Mouse (Mus musculus) heart, postnatal 4 days (tissue): ENCODE results near the gene Babam2. TPM values are rescaled to one million over a fixed set of nuclear protein-coding genes. Genes with fewer than 3 reads are reported as not detected.

Experiments used
- DNase-seq: peaks from one replicate; pipeline ENCODE4 v3.0.0; 2021
- total RNA-seq, 2 experiments: library from RNA; stranded (reverse); gene quantifications; 2 replicates each; pipeline ENCODE4 v1.2.3; 2021

Gene Babam2
- total RNA-seq, 2 experiments from 2014 or later = 43.1 to 43.9 TPM

GRCm38 (mm10) chr5:32086526-32087090 lies 389.1 kb downstream of the Babam2 start:
- DNase-seq = no peak

GRCm38 (mm10) chr5:32089481-32089880 lies 392.0 kb downstream of the Babam2 start:
- DNase-seq = no peak

- DNase-seq = no peak
Measured at GRCm38 (mm10) chr5:32092281-32092680, 394.8 kb downstream of the Babam2 start.

- DNase-seq = no peak
Measured at GRCm38 (mm10) chr5:32098691-32099090, 401.2 kb downstream of the Babam2 start.

GRCm38 (mm10) chr5:32102484-32102883 lies 405.0 kb downstream of the Babam2 start:
- peak; percentile 82 for DNase-seq

- DNase-seq = peak; percentile 27
Measured at GRCm38 (mm10) chr5:32102971-32103431, 405.5 kb downstream of the Babam2 start.

GRCm38 (mm10) chr5:32103545-32103944 lies 406.1 kb downstream of the Babam2 start:
- DNase-seq = no peak

- no peak for DNase-seq
Measured at GRCm38 (mm10) chr5:32104119-32104990, 406.9 kb downstream of the Babam2 start.

GRCm38 (mm10) chr5:32106473-32107140 lies 409.1 kb downstream of the Babam2 start:
- DNase-seq = peak; percentile 22

- DNase-seq = no peak
Measured at GRCm38 (mm10) chr5:32110651-32111050, 413.2 kb downstream of the Babam2 start.

GRCm38 (mm10) chr5:32112206-32112916 lies 414.9 kb downstream of the Babam2 start:
- DNase-seq = no peak

- DNase-seq = no peak
Measured at GRCm38 (mm10) chr5:32120901-32121376, 423.5 kb downstream of the Babam2 start.

- no peak for DNase-seq
Measured at GRCm38 (mm10) chr5:32121936-32122335, 424.5 kb downstream of the Babam2 start.

GRCm38 (mm10) chr5:32122363-32122762 lies 424.9 kb downstream of the Babam2 start:
- DNase-seq = no peak

GRCm38 (mm10) chr5:32124957-32125356 lies 427.5 kb downstream of the Babam2 start:
- DNase-seq = no peak

GRCm38 (mm10) chr5:32127226-32127625 lies 429.7 kb downstream of the Babam2 start:
- no peak for DNase-seq

- no peak for DNase-seq
Measured at GRCm38 (mm10) chr5:32127927-32128326, 430.4 kb downstream of the Babam2 start.

GRCm38 (mm10) chr5:32132971-32133501 lies 435.6 kb downstream of the Babam2 start:
- DNase-seq = peak; percentile 77

GRCm38 (mm10) chr5:32133549-32134004 lies 436.1 kb downstream of the Babam2 start:
- peak; percentile 83 for DNase-seq

- DNase-seq = peak; percentile 39
Measured at GRCm38 (mm10) chr5:32134051-32134732, 436.7 kb downstream of the Babam2 start.
